Mouse (Mus musculus): ENCODE measurements around the gene Klk1b26. TPM values are rescaled to one million over a fixed set of nuclear protein-coding genes. Genes with fewer than 3 reads are reported as not detected.
"Not testable (repeated sequence)": the region's sequence is repeated elsewhere in the genome, so short reads cannot be mapped to it uniquely, and the experiment has no call there.

Gene Klk1b26
- not detected in 2 replicates for polyA plus RNA-seq (2015; fragmentation: Nextera tagmentation; extraction: Ambion mirVana)

DNA sequence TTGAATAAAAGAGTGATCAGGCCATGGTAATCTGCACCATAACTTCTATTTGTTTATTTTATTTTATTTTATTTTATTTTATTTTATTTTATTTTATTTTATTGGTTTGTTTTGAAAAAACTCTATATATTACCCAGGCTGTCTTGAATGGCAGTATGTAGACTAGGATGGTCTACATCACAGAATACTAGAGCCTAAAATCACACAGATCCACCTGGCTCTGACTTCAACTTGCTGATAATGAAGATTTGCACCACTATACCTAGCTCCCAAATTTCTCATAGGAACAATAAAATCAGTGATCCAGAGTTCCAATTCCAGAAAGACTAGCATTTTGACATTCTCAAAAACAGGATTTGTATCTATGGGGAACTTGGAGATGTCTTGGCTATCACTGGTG is at the start of gene Klk1b26:
Gene Klk1b26, plus strand, starts transcription at position 301 of the 400 bp plus-strand sequence.
- H3K27ac ChIP-seq (replicated peaks); ATAC-seq (ENCODE audit: low FRiP score, low read depth); H3K4me2 ChIP-seq: not testable (repeated sequence)

DNA sequence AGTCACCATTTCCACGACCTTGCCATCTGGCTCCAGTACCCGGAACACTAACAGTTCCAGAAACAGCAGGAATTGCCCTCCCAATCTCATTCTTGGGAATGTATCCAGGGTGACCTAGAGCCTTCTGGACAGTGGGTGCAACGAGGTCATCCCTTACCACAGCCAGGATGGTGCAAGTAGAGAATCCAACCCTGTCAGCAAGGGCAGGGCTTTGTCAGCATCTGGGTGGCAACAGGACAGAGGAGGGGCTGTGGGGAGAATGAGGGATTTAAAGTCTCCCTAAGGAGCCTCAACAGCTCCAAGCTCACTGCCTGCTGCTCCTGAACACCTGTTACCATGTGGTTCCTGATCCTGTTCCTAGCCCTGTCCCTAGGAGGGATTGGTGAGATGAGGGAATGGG is 45.5 kb upstream of the Klk1b26 start, which contains the start of gene Klk1b1:
Gene Klk1b1, plus strand, starts transcription at position 301 of the 400 bp plus-strand sequence.
- Histone ChIP-seq H3K9me3 (no peaks in the 10 kb centered on the region), H3K4me2 (no peak within 1 kb of the TSS), H3K4me3 (no peak within 1 kb of the TSS), H3K36me3 (no peaks in the 10 kb centered on the region), H3K27ac (replicated peaks) (no peak within 1 kb of the TSS), H3K4me1 (replicated peaks) (no peaks in the 10 kb centered on the region), H3K27me3 (no peaks in the 10 kb centered on the region), H3K9ac (no peak within 1 kb of the TSS)
- ATAC-seq (ENCODE audit: low FRiP score, low read depth), result no peak
- 66% methylated on average over 3 of the region's 3 CpGs for WGBS

More for the DNA sequence above, at the start of gene Klk1b26:
- not testable (repeated sequence) for H3K27me3 ChIP-seq; H3K9ac ChIP-seq; H3K9me3 ChIP-seq; H3K4me3 ChIP-seq; H3K36me3 ChIP-seq; H3K4me1 ChIP-seq (replicated peaks)

DNA sequence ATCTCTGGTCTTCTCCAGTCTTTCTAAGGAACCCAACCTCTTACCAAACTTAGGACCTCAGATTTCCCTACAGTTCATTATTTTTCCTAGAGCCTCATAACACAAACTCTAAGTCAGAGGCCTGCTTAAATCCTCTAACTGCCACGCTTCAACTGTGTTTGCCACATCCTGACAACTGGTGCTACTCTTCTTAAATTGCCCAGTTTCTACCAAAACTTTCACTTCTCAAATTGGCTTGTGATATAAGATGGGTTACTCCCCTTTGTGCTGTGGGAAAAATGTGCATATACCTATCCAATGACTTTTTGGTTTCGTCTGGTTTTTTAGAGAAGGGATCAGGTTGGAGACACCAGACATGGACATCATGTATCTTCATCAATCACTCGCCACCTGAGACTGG is 44.9 kb upstream of the Klk1b26 start:
- Histone ChIP-seq H3K4me1 (replicated peaks) (no peaks in the 10 kb centered on the region), H3K9me3 (no peaks in the 10 kb centered on the region), H3K36me3 (no peaks in the 10 kb centered on the region), H3K27ac (replicated peaks) (no peak overlapping the region), H3K27me3 (no peaks in the 10 kb centered on the region), H3K4me3 (no peak overlapping the region), H3K9ac (no peak overlapping the region), H3K4me2 (no peak overlapping the region)
- no peak for ATAC-seq (ENCODE audit: low FRiP score, low read depth)
- WGBS, result 80% methylated on average over 3 of the region's 3 CpGs

DNA sequence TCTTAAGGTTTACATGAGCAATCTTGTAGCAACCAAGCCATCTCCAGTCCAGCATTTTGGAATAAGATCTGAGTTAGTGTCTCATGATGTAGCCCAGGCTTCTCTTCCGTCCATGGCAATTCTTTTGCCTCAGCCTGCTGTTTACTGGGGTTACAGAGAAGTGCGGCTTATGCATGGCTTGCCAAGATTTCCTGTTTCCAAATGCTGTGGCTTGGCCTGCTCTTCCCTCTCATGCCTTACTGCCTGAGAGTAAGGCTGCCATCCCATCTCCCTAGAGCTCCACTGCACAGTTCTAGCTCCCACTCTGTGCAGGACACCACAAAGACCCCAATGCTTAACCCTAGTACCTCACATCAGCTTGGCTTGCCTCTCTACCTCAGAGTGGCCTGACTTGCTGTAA is 44.4 kb upstream of the Klk1b26 start:
- Histone ChIP-seq H3K9me3 (no peaks in the 10 kb centered on the region), H3K4me3 (no peak overlapping the region), H3K27ac (replicated peaks) (no peak overlapping the region), H3K27me3 (no peaks in the 10 kb centered on the region), H3K9ac (no peak overlapping the region), H3K36me3 (no peaks in the 10 kb centered on the region), H3K4me1 (replicated peaks) (no peaks in the 10 kb centered on the region), H3K4me2 (no peak overlapping the region)
- WGBS, result 84% methylated on average over 2 of the region's 2 CpGs
- no peak for ATAC-seq (ENCODE audit: low FRiP score, low read depth)

DNA sequence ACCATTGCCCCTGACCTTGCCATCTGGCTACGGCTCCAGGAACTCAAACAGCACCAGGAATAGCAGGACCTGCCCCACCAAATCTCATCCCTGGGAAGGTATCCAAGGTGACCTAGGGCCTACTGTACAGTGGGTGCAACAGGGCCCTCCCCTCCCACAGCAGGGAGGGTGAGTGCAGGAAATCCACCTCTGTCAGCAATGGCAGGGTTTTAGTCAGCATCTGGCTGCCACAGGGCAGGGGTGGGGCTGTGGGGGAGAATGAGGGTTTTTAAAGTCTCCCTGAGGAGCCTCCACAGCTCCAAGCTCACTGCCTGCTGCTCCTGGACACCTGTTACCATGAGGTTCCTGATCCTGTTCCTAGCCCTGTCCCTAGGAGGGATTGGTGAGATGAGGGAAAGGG is 36.2 kb upstream of the Klk1b26 start, which contains the start of gene Klk1b9:
Gene Klk1b9, plus strand, starts transcription at position 301 of the 400 bp plus-strand sequence.
- H3K9ac ChIP-seq; H3K27ac ChIP-seq (replicated peaks); H3K27me3 ChIP-seq; H3K36me3 ChIP-seq; ATAC-seq (ENCODE audit: low FRiP score, low read depth); H3K4me3 ChIP-seq; H3K9me3 ChIP-seq; H3K4me1 ChIP-seq (replicated peaks); H3K4me2 ChIP-seq: not testable (repeated sequence)
- 84% methylated on average over 1 of the region's 1 CpGs for WGBS

DNA sequence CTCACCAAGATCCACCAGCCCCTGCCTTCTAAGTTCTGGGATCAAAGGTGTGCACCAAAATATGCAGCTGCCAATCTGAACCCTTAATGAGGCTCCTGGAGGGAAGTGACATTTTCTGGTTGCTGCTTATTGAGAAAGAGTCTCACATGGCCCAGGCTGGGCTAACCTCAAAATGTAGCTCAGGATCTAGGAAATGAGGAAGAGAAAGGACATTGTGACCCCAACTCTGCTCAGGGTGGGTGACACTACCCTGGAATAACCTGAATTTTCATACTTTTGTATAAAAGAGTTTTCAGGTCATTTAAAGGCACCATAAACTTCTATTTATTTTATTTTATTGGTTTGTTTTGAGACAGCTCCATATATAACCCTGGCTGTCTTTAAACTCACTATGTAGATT is 26.3 kb upstream of the Klk1b26 start:
- H3K27ac ChIP-seq (replicated peaks), result no peak overlapping the region
- H3K4me2 ChIP-seq, result no peak overlapping the region
- no peak overlapping the region for H3K4me3 ChIP-seq
- H3K9ac ChIP-seq, result no peak overlapping the region
- no peaks in the 10 kb centered on the region for H3K27me3 ChIP-seq
- no peaks in the 10 kb centered on the region for H3K9me3 ChIP-seq
- no peak for ATAC-seq (ENCODE audit: low FRiP score, low read depth)
- no peaks in the 10 kb centered on the region for H3K36me3 ChIP-seq
- no peaks in the 10 kb centered on the region for H3K4me1 ChIP-seq (replicated peaks)

DNA sequence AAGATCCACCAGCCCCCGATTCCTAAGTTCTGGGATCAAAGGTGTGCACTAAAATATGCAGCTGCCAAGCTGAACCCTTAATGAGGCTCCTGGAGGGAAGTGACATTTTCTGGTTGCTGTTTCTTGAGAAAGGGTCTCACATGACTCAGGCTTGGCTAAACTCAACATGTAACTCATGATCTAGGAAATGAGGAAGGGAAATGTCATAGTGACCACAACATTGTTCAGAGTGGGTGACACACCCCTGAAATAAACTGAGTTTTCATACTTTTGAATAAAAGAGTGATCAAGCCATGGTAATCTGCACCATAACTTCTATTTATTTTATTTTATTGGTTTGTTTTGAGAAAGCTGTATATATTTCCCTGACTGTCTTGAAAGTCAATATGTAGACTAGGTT is 17.1 kb upstream of the Klk1b26 start:
- H3K4me2 ChIP-seq; ATAC-seq (ENCODE audit: low FRiP score, low read depth); H3K4me3 ChIP-seq; H3K9me3 ChIP-seq; H3K4me1 ChIP-seq (replicated peaks); H3K27ac ChIP-seq (replicated peaks); H3K36me3 ChIP-seq; H3K9ac ChIP-seq; H3K27me3 ChIP-seq: not testable (repeated sequence)
- WGBS, result 87% methylated on average over 1 of the region's 1 CpGs

DNA sequence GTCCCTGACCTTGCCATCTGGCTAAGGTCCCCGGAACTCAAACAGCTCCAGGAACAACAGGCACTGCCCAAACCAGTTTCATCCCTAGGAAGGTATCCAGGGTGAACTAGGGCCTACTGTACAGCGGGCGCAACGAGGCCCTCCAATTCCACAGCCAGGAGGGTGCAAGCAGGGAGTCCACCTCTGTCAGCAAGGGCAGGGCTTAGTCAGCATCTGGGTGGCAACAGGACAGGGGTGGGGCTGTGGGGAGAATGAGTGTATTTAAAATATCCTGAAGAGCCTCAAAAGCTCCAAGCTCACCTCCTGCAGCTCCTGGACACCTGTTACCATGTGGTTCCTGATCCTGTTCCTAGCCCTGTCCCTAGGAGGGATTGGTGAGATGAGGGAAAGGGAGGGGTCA is 16.4 kb upstream of the Klk1b26 start, which contains the start of gene Klk1b11:
Gene Klk1b11, plus strand, starts transcription at position 301 of the 400 bp plus-strand sequence.
- not testable (repeated sequence) for ATAC-seq (ENCODE audit: low FRiP score, low read depth); H3K27ac ChIP-seq (replicated peaks); H3K9ac ChIP-seq; H3K36me3 ChIP-seq; H3K27me3 ChIP-seq; H3K4me2 ChIP-seq; H3K4me3 ChIP-seq; H3K4me1 ChIP-seq (replicated peaks); H3K9me3 ChIP-seq
- 90% methylated on average over 4 of the region's 4 CpGs for WGBS

DNA sequence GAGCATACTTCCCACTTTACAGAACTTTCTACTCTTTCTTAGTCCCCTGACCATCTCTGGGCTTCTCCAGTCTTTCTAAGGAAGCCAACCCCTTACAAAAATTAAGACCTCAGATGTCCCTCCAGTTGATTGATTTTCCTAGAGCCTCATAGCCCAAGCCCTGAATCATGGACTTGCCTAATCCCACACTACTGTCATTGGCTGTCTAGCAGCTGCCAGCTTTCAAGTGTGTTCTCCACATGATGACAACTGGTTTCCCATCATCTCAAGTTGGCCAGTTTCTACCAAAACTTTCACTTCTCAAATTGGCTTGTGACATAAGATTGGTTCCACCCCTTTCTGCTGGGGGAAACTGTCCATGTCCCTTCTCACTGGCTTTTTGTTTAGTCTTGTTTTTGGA is 7.1 kb upstream of the Klk1b26 start:
- no peak overlapping the region for H3K4me2 ChIP-seq
- ATAC-seq (ENCODE audit: low FRiP score, low read depth), result no peak
- no peaks in the 10 kb centered on the region for H3K4me1 ChIP-seq (replicated peaks)
- H3K36me3 ChIP-seq, result no peaks in the 10 kb centered on the region
- H3K27ac ChIP-seq (replicated peaks), result no peak overlapping the region
- H3K9me3 ChIP-seq, result no peaks in the 10 kb centered on the region
- H3K9ac ChIP-seq, result no peak overlapping the region
- no peaks in the 10 kb centered on the region for H3K27me3 ChIP-seq
- H3K4me3 ChIP-seq, result no peak overlapping the region

DNA sequence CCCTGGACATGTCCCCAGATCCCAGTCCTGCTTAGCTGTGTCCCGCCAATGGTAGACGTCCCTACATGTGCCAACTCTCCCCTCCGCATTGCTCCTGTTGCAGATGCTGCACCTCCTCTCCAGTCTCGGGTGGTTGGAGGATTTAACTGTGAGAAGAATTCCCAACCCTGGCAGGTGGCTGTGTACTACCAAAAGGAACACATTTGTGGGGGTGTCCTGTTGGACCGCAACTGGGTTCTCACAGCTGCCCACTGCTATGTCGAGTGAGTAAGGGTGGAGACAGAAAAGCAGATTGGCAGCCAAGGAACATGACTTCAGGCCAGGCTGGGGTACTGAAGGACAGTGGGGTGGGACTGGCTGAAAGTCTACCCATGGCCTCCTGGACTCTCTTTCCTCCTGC is 2.7 kb downstream of the Klk1b26 start:
- 82% methylated on average over 6 of the region's 6 CpGs for WGBS
- H3K27me3 ChIP-seq, H3K36me3 ChIP-seq: not testable (repeated sequence)

DNA sequence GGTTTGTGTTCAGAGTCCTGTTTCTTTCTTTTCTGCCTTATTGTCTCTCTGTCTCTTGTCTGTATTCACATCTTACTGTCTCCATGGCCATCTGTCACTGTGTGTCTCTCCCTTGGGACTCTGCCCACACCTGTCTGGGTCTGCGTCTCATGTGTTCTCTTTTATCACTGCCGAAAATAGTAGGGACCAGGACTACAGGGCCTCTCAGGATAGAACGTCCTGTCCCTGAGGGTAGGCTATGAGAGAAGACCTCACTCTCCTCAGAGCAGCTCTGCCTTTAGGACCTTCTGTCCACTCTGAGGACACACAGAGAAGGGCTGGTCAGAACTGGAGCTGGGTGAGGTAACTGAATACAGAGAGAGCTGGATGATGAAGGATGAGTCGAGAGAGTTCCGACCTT is 3.1 kb downstream of the Klk1b26 start:
- Histone ChIP-seq H3K9me3 (no peaks in the 10 kb centered on the region), H3K27ac (replicated peaks) (no peak overlapping the region), H3K4me3 (no peak overlapping the region), H3K27me3 (no peaks in the 10 kb centered on the region), H3K9ac (no peak overlapping the region), H3K4me2 (no peak overlapping the region), H3K4me1 (replicated peaks) (no peaks in the 10 kb centered on the region), H3K36me3 (no peaks in the 10 kb centered on the region)
- ATAC-seq (ENCODE audit: low FRiP score, low read depth), result no peak
- 87% methylated on average over 5 of the region's 5 CpGs for WGBS

More for the DNA sequence above, 2.7 kb downstream of the Klk1b26 start:
- H3K4me3 ChIP-seq; H3K4me1 ChIP-seq (replicated peaks); H3K4me2 ChIP-seq; ATAC-seq (ENCODE audit: low FRiP score, low read depth); H3K9ac ChIP-seq; H3K27ac ChIP-seq (replicated peaks); H3K9me3 ChIP-seq: not testable (repeated sequence)

DNA sequence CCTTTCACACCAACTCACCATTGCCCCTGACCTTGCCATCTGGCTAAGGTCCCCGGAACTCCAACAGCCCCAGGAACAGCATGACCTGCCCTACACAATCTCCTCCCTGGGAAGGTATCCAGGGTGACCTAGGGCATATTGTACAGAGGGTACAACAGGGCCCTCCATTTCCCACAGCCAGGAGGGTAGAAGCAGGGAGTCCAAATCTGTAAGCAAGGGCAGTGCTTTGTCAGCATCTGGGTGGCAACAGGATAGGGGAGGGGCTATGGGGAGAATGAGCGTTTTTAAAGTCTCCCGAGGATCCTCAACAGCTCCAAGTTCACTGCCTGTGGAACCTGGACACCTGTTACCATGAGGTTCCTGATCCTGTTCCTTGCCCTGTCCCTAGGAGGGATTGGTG is 40.0 kb downstream of the Klk1b26 start, which contains the start of gene Klk1b27:
Gene Klk1b27, plus strand, starts transcription at position 301 of the 400 bp plus-strand sequence.
- not testable (repeated sequence) for H3K4me1 ChIP-seq (replicated peaks); H3K9me3 ChIP-seq; H3K4me3 ChIP-seq; H3K4me2 ChIP-seq; ATAC-seq (ENCODE audit: low FRiP score, low read depth); H3K27ac ChIP-seq (replicated peaks); H3K9ac ChIP-seq; H3K36me3 ChIP-seq; H3K27me3 ChIP-seq
- WGBS, result 74% methylated on average over 3 of the region's 3 CpGs
